Mouse (Mus musculus) olfactory bulb, adult 2 months (tissue): ENCODE results near the gene Pno1.

Experiments used
- CTCF ChIP-seq: fragments of 200-500 bp; IDR thresholded peaks from 2 replicates; pipeline ENCODE4 v1.5.1; 2012; ENCODE audit warnings: low read depth, mild to moderate bottlenecking, low read length, moderate library complexity; ENCODE audit not compliant: insufficient read depth
- POLR2A ChIP-seq: fragments of 200-500 bp; IDR thresholded peaks from 2 replicates; pipeline ENCODE4 v1.6.1; 2012; ENCODE audit warnings: mild to moderate bottlenecking, low read depth, low read length, moderate library complexity; ENCODE audit not compliant: insufficient read depth

DNA sequence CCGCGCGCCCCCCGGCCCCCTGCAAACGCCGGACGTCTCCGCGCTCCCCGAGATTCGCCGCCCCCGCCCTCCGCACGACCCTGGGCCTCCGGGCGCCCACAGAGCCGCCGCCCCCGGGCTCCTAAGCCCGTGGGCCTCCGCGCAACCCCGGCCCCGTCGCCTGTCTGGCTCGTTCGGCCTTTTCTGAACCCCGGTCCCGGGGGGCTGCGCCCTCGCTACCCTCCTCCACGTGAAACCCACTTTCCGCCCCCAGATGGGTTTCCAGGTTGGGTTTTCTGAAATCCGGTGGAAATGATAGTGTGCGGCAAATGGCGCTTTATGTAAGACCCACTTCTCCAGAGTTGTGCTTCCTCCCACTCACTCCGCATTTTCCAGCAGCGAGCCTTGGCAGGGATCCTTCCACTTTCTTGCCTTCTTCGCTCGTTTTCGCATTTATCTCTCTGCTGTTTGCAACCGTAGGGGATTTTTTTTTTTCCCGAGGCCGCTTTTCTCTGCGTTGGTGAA is 51.6 kb downstream of the Pno1 start:
- no peak for TF ChIP-seq POLR2A
- TF ChIP-seq CTCF: no peak
